Mouse (Mus musculus) myocyte (in vitro differentiated cells): ENCODE data around the gene Nfam1. TPM values are rescaled to one million over a fixed set of nuclear protein-coding genes. Genes with fewer than 3 reads are reported as not detected.

ENCODE experiments used
- H3K27me3 ChIP-seq: one replicate; pipeline ENCODE4 v1.6.1; 2011; ENCODE audit not compliant: control insufficient read depth, insufficient read depth, insufficient read length
- H3K36me3 ChIP-seq: one replicate; pipeline ENCODE4 v1.6.1; 2011; ENCODE audit not compliant: control insufficient read depth, insufficient read depth
- H3K4me2 ChIP-seq: one replicate; pipeline ENCODE4 v1.6.1; 2011; ENCODE audit warnings: low read depth, control low read depth
- H3K4me3 ChIP-seq: one replicate; pipeline ENCODE4 v1.5.1; 2011; ENCODE audit warnings: mild to moderate bottlenecking, control low read depth, moderate library complexity
- H3K79me2 ChIP-seq: one replicate; pipeline ENCODE4 v1.6.1; 2011; ENCODE audit not compliant: control insufficient read depth, insufficient read depth
- H3ac ChIP-seq: one replicate; pipeline ENCODE4 v1.6.1; 2011; ENCODE audit not compliant: control insufficient read depth, insufficient read length
- CEBPB ChIP-seq: IDR thresholded peaks from 2 replicates; pipeline ENCODE4 v1.6.1; 2011; ENCODE audit warnings: mild to moderate bottlenecking, moderate library complexity; ENCODE audit not compliant: poor library complexity, insufficient read depth, severe bottlenecking
- E2F4 ChIP-seq: IDR thresholded peaks from one replicate; pipeline ENCODE4 v1.6.1; 2011; ENCODE audit warnings: mild to moderate bottlenecking, control low read depth, moderate library complexity; ENCODE audit not compliant: insufficient read depth
- MAX ChIP-seq: IDR thresholded peaks from one replicate; pipeline ENCODE4 v1.6.1; 2011; ENCODE audit warnings: low read depth, mild to moderate bottlenecking, control low read depth
- MYOD1 ChIP-seq, 3 experiments: IDR thresholded peaks; one replicate each; pipeline ENCODE4 v1.6.1; 2011; ENCODE audit warnings: control low read depth in 2 of 3, low read depth in 2 of 3, mild to moderate bottlenecking in 2 of 3, moderate library complexity in 1 of 3; ENCODE audit not compliant: insufficient read length in 2 of 3, control insufficient read depth in 1 of 3
- MYOG ChIP-seq, 3 experiments: IDR thresholded peaks; one replicate each; pipeline ENCODE4 v1.6.1; 2011; ENCODE audit warnings: control low read depth in 2 of 3, low read depth in 2 of 3, mild to moderate bottlenecking in 2 of 3; ENCODE audit not compliant: insufficient read length in 2 of 3, control insufficient read depth in 1 of 3, insufficient read depth in 1 of 3
- POLR2A ChIP-seq: IDR thresholded peaks from one replicate; pipeline ENCODE4 v1.6.1; 2011; ENCODE audit warnings: low read depth, mild to moderate bottlenecking, control low read depth, moderate library complexity; ENCODE audit not compliant: insufficient read length
- POLR2AphosphoS2 ChIP-seq: IDR thresholded peaks from one replicate; pipeline ENCODE4 v1.6.1; 2011; ENCODE audit warnings: low read depth, control low read depth; ENCODE audit not compliant: insufficient read length
- REST ChIP-seq: IDR thresholded peaks from one replicate; pipeline ENCODE4 v1.6.1; 2011; ENCODE audit warnings: mild to moderate bottlenecking, control low read depth, moderate library complexity; ENCODE audit not compliant: insufficient read depth, insufficient read length
- SRF ChIP-seq: IDR thresholded peaks from one replicate; pipeline ENCODE4 v1.6.1; 2011; ENCODE audit warnings: low read depth; ENCODE audit not compliant: control insufficient read depth, insufficient read length
- TCF12 ChIP-seq: IDR thresholded peaks from one replicate; pipeline ENCODE4 v1.6.1; 2011; ENCODE audit warnings: mild to moderate bottlenecking, control low read depth; ENCODE audit not compliant: poor library complexity, insufficient read depth, severe bottlenecking
- TCF3 ChIP-seq: IDR thresholded peaks from one replicate; pipeline ENCODE4 v1.6.1; 2011; ENCODE audit warnings: low read depth, control low read depth; ENCODE audit not compliant: insufficient read length
- USF1 ChIP-seq: IDR thresholded peaks from one replicate; pipeline ENCODE4 v1.6.1; 2011; ENCODE audit warnings: low read depth, mild to moderate bottlenecking, control low read depth, moderate library complexity
- polyA plus RNA-seq: library from polyadenylated mRNA; unstranded; fragments of >200 nt; fragmentation: generic; extraction: Trizol; gene quantifications from one replicate; pipeline ENCODE4 v1.2.1, GENCODE M21; 2012; ENCODE audit warnings: missing spikeins

Gene Nfam1
- polyA plus RNA-seq, 1 experiment: not detected

DNA sequence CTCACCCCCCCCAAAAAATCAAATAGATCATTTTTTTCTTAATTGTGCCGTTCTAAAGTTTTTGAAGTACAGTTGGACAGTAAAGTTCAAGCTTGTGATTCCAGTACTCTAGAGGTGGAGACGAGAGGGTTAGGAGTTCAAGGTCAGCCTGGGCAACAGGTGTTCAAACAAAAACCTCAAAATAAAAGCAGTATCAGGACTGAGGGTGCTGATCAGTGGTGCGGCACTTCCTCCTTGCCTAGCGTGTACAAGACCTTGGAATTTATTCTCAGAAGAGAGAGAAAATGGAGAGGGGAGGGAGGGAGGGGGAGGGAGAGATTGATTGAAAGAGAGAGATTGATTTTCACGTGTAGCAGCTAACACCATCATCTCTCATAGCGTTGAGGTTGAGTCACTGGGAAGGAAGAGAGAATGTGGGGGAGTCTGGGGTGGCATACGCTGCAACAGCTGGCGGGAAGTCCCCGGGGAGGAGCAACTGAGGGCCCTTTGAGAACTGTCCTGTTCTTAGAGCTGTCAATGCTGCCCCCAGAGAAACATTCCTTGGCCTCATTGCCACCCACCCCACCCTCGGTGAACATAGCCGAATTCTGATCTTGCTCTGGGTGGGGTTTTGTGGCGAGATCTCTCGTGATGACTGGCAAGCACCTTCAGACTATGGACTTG lies 24.2 kb downstream of the Nfam1 start:
- no peak overlapping the region for H3K4me3 ChIP-seq
- peak; percentile 41 for TF ChIP-seq TCF12
- TF ChIP-seq CEBPB: no peak
- peak in 1 of 3 experiments; percentile 75 for TF ChIP-seq MYOG (IDR thresholded peaks at IDR 0.05; ENCODE audit: control insufficient read depth in 1 of 3, insufficient read depth in 1 of 3, insufficient read length in 2 of 3, low read depth in 2 of 3)
- peak; percentile 10 for TF ChIP-seq TCF3
- TF ChIP-seq MYOD1 (IDR thresholded peaks at IDR 0.05; ENCODE audit: control insufficient read depth in 1 of 3, insufficient read length in 2 of 3, low read depth in 2 of 3): peak in 2 of 3 experiments; percentile 74 to 82
- H3ac ChIP-seq: no peak overlapping the region
- no peaks in the 10 kb centered on the region for H3K79me2 ChIP-seq
- peak overlapping the region; percentile 46 for H3K4me2 ChIP-seq
- peaks cover 7% of the 10 kb centered on the region for H3K27me3 ChIP-seq
- H3K36me3 ChIP-seq: no peaks in the 10 kb centered on the region

DNA sequence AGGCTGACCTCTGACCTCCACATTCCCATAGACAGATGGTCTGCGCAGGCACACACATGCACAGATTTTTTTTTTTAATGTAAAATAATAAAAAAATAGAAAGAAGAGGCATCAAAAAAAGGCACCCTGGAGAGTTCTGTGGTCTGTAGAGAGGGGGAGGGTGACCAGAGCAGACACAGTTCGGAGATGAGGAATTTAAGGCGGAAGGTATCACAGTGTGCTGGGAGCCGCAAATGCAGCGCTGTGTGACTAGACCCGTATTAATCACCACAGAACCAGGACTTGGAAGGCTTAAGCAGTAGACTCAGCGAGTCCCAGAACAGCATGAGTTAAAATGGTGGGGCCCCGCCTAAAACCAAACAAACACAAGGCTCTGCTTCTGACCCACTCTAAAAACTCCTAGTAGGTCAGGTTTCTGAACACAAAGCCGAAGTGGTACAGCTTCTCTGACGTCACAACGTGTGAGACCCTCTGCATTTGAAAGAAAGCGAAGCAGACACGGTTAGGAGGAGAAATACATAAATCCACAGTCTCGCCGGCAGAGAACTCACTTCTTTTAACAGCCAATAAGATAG lies 25.7 kb downstream of the Nfam1 start:
- Histone ChIP-seq H3K36me3 (no peaks in the 10 kb centered on the region), H3K79me2 (no peaks in the 10 kb centered on the region), H3K4me3 (no peak overlapping the region), H3ac (no peak overlapping the region), H3K4me2 (peak overlapping the region; percentile 14), H3K27me3 (peaks cover 12% of the 10 kb centered on the region)
- no peak for TF ChIP-seq USF1
- no peak for TF ChIP-seq TCF12
- TF ChIP-seq CEBPB: no peak
- no peak for TF ChIP-seq E2F4
- TF ChIP-seq POLR2A: no peak
- no peak for TF ChIP-seq POLR2AphosphoS2
- no peak for TF ChIP-seq MYOD1 (IDR thresholded peaks at IDR 0.05; ENCODE audit: control insufficient read depth in 1 of 3, insufficient read length in 2 of 3, low read depth in 2 of 3)
- no peak for TF ChIP-seq MAX

DNA sequence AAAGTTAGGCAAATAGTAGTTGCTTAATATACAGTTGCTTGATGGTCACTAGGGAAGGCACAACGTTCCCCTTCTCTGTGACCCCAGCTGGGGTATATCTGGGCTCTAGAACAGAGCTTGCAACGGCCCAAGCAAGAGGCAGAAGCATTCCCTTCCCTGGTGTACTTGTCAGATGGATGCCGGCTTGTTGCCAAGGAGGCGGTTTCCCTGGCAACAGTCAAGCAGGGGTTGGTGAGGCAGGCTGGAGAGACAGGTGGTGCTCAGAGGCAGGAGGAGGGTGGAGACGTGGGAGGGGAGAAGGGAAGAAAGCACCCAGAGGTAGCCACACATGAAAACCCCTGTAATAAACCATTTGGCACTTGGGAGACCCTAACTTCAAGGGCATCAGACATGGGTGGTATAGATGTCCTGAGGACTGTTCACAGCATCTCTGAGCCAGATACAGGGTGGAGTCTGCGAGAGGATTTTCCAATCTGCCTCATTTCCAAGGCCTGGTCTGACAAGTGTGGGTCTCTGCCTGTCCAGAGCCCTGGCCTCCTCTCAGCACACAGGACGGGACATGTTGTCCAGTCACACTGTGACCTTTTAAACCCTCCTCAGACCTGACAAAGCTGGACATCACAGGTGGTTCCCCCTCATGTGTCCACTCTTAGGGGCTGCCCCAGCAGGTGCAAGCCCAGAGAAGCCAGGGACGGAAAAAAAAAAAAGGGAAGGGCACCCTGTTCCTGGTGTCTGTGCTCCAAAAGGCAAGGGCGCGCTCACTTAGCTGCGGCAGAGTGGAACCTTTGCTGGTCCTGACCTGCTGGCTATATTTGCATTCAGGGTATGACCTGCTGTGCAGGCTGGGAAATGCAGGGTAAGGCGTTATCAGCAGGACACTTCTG lies 30.2 kb downstream of the Nfam1 start:
- no peak for TF ChIP-seq MYOG (IDR thresholded peaks at IDR 0.05; ENCODE audit: control insufficient read depth in 1 of 3, insufficient read depth in 1 of 3, insufficient read length in 2 of 3, low read depth in 2 of 3)
- TF ChIP-seq MYOD1 (IDR thresholded peaks at IDR 0.05; ENCODE audit: control insufficient read depth in 1 of 3, insufficient read length in 2 of 3, low read depth in 2 of 3): no peak
- no peak for TF ChIP-seq POLR2AphosphoS2
- TF ChIP-seq POLR2A: no peak
- no peak for TF ChIP-seq TCF12
- H3K36me3 ChIP-seq: no peaks in the 10 kb centered on the region
- peaks cover 53% of the 10 kb centered on the region for H3K27me3 ChIP-seq
- H3ac ChIP-seq: no peak overlapping the region
- H3K79me2 ChIP-seq: no peaks in the 10 kb centered on the region
- H3K4me2 ChIP-seq: no peak overlapping the region
- H3K4me3 ChIP-seq: no peak overlapping the region

DNA sequence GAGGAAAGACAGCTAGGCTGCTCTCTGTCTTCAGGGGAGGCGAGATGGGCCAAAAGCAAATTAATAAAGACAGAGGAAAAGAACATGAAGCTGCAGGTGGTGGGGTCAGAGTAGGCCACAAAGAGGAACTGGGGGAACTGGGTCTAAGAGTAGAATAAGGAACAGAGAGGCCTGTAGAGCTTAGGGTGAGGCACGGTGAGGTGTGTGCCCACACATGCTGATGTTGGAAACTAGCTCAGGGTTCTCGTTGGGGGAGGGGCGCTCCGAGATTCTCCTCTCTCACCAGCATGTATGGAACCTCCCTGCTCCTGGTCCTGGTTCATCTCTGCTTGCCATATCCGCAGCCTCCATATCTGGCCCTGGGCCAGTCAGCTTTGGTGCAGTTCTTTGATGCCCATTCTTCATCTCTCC lies 34.3 kb downstream of the Nfam1 start:
- TF ChIP-seq E2F4 (no peak), POLR2AphosphoS2 (no peak), CEBPB (no peak), TCF12 (no peak), MYOD1 (IDR thresholded peaks at IDR 0.05; ENCODE audit: control insufficient read depth in 1 of 3, insufficient read length in 2 of 3, low read depth in 2 of 3) (no peak), USF1 (no peak), POLR2A (no peak), SRF (no peak), MYOG (IDR thresholded peaks at IDR 0.05; ENCODE audit: control insufficient read depth in 1 of 3, insufficient read depth in 1 of 3, insufficient read length in 2 of 3, low read depth in 2 of 3) (no peak), REST (no peak), MAX (no peak), TCF3 (no peak)
- Histone ChIP-seq H3K4me2 (no peak overlapping the region), H3K36me3 (no peaks in the 10 kb centered on the region), H3ac (no peak overlapping the region), H3K27me3 (peaks cover 86% of the 10 kb centered on the region), H3K79me2 (no peaks in the 10 kb centered on the region), H3K4me3 (no peak overlapping the region)

DNA sequence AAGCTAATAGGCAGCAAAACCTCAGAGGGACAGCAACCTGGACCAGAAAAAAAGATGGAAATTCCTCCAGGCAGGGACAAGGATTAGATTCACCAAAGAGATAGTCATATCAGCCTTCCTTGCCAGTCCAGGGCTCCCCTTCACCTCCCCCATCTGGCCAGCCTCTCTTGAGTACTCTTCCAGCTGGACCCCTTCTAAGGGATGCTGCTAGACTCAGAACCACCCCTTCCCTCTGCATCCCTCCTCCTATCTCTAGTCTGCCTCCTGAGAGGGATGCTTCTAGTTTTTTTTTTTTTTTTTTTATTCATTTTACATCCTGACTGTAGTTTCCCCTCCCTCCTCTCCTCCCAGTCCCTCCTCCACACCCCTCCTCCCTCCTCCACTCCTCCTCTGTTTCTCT lies 36.7 kb downstream of the Nfam1 start:
- Histone ChIP-seq H3K4me2 (no peak overlapping the region), H3ac (no peak overlapping the region), H3K4me3 (no peak overlapping the region), H3K27me3 (peaks cover 86% of the 10 kb centered on the region), H3K36me3 (no peaks in the 10 kb centered on the region), H3K79me2 (no peaks in the 10 kb centered on the region)
- TF ChIP-seq USF1 (no peak), MYOG (IDR thresholded peaks at IDR 0.05; ENCODE audit: control insufficient read depth in 1 of 3, insufficient read depth in 1 of 3, insufficient read length in 2 of 3, low read depth in 2 of 3) (no peak), SRF (no peak), TCF3 (no peak), REST (no peak), POLR2A (no peak), CEBPB (no peak), E2F4 (no peak), POLR2AphosphoS2 (no peak), TCF12 (no peak), MYOD1 (IDR thresholded peaks at IDR 0.05; ENCODE audit: control insufficient read depth in 1 of 3, insufficient read length in 2 of 3, low read depth in 2 of 3) (no peak)
